Mouse (Mus musculus) heart, postnatal 14 days (tissue): ENCODE measurements around the gene Cd300ld5. TPM values are rescaled to one million over a fixed set of nuclear protein-coding genes. Genes with fewer than 3 reads are reported as not detected.
A peak's percentile ranks its signal among the peaks of the same experiment; 100 is the strongest.
"Not testable (repeated sequence)": the region's sequence is repeated elsewhere in the genome, so short reads cannot be mapped to it uniquely, and the experiment has no call there.

Experiments used
- DNase-seq, 2 experiments: peaks; one replicate each; pipeline ENCODE4 v3.0.0; 2021 to 2022
- intact Hi-C: fragments of 180-260 bp; cut with DNase I; formaldehyde crosslinking; loops from one replicate; pipeline ENCODE4 v1.15.1; 2025
- total RNA-seq, 2 experiments: library from RNA; stranded (reverse); gene quantifications; 2 replicates each; pipeline ENCODE4 v1.2.3; 2021

The Cd300ld5 gene
- total RNA-seq, 2 experiments from 2014 or later, result 1.4 TPM; not detected in 1

- intact Hi-C loops, result no loop called here
These were observed 14.6 kb upstream of the Cd300ld5 start for GRCm38 (mm10) chr11:115052206-115052605.

GRCm38 (mm10) chr11:115049282-115049895 lies 11.8 kb upstream of the Cd300ld5 start:
- DNase-seq, result no peak
- intact Hi-C loops, result loop anchor here (10.0 kb wide), 1 partner anchor 245 kb away; no protein-coding TSS in a partner anchor

More at GRCm38 (mm10) chr11:115052206-115052605, 14.6 kb upstream of the Cd300ld5 start:
- peak; percentile 51 to 61 for DNase-seq

- no peak for DNase-seq
- intact Hi-C loops, result loop anchor here (10.0 kb wide), 1 partner anchor 243 kb away; no protein-coding TSS in a partner anchor
These were observed 10.7 kb upstream of the Cd300ld5 start, which contains the start of gene Cd300ld3 for GRCm38 (mm10) chr11:115048259-115048658. Gene Cd300ld3 (minus strand): TSS chr11:115048409.

- intact Hi-C loops, DNase-seq: not testable (repeated sequence)
These were observed 10.7 kb downstream of the Cd300ld5 start, which contains the start of gene Cd300ld4 for GRCm38 (mm10) chr11:115026912-115027311. Gene Cd300ld4 (minus strand): TSS chr11:115027012.

GRCm38 (mm10) chr11:115016093-115016492 lies 21.5 kb downstream of the Cd300ld5 start, which contains the start of gene Cd300ld2:
Gene Cd300ld2 (minus strand): TSS chr11:115016193.
- DNase-seq, intact Hi-C loops: not testable (repeated sequence)

GRCm38 (mm10) chr11:115004070-115004469 lies 33.5 kb downstream of the Cd300ld5 start:
- intact Hi-C loops, result no loop called here
- DNase-seq, result no peak

GRCm38 (mm10) chr11:115001474-115002040 lies 36.0 kb downstream of the Cd300ld5 start, which contains the start of gene Cd300c2:
Gene Cd300c2 (minus strand): TSS chr11:115001880.
- intact Hi-C loops, result no loop called here

GRCm38 (mm10) chr11:114989793-114990192 lies 47.8 kb downstream of the Cd300ld5 start, which contains the start of gene Cd300ld:
Gene Cd300ld (minus strand): TSS chr11:114989922.
- DNase-seq, result no peak
- intact Hi-C loops, result no loop called here

More at GRCm38 (mm10) chr11:115001474-115002040, 36.0 kb downstream of the Cd300ld5 start, which contains the start of gene Cd300c2:
- peak in 1 of 2 experiments; percentile 6 for DNase-seq

- intact Hi-C loops, result no loop called here
- DNase-seq, result no peak
These were observed 55.7 kb downstream of the Cd300ld5 start for GRCm38 (mm10) chr11:114981866-114982265.

Other genes starting within 250 kb of the Cd300ld5 start
- gene Btbd17, start 241.8 kb downstream of the Cd300ld5 start, total RNA-seq, result under 1 TPM in 1 of 2 experiments, not detected in 1; 0.12 TPM
- gene Gpr142, start 238.8 kb downstream of the Cd300ld5 start, total RNA-seq, result not detected
- gene Gprc5c, start 186.6 kb downstream of the Cd300ld5 start, total RNA-seq, result 10 to 100 TPM in 1 of 2 experiments, 1 to 10 TPM in 1; 7.4 to 10.7 TPM
- gene Cd300a, start 147.7 kb downstream of the Cd300ld5 start, total RNA-seq, result 1 to 10 TPM in 1 of 2 experiments, under 1 TPM in 1; 1.00 to 1.2 TPM
- under 1 TPM; 0.65 to 0.78 TPM for gene Cd300lb, start 103.4 kb downstream of the Cd300ld5 start, total RNA-seq
- gene Cd300c, start 68.6 kb downstream of the Cd300ld5 start, total RNA-seq, result not detected
- under 1 TPM; 0.88 to 1.00 TPM for gene Cd300ld, start 47.8 kb downstream of the Cd300ld5 start, total RNA-seq
- gene Cd300c2, start 35.9 kb downstream of the Cd300ld5 start, total RNA-seq, result 1 to 10 TPM; 1.5 to 2.3 TPM
- not detected for gene Cd300ld2, start 21.6 kb downstream of the Cd300ld5 start, total RNA-seq
- not detected for gene Cd300ld4, start 10.8 kb downstream of the Cd300ld5 start, total RNA-seq
- gene Cd300ld3, start 10.6 kb upstream of the Cd300ld5 start, total RNA-seq, result 1 to 10 TPM; 4.9 to 8.1 TPM
- gene Cd300e, start 24.4 kb upstream of the Cd300ld5 start, total RNA-seq, result under 1 TPM; 0.17 to 0.20 TPM
- gene Rab37, start 53.7 kb upstream of the Cd300ld5 start, total RNA-seq, result 1 to 10 TPM in 1 of 2 experiments, under 1 TPM in 1; 1.00 to 1.3 TPM
- gene Cd300lf, start 96.2 kb upstream of the Cd300ld5 start, total RNA-seq, result under 1 TPM; 0.46 to 0.69 TPM
- gene Slc9a3r1, start 125.6 kb upstream of the Cd300ld5 start, total RNA-seq, result 10 to 100 TPM; 12.7 to 13.5 TPM
- 1 to 10 TPM; 9.5 to 9.6 TPM for gene Tmem104, start 149.7 kb upstream of the Cd300ld5 start, total RNA-seq
- gene Nat9, start 150.1 kb upstream of the Cd300ld5 start, total RNA-seq, result 10 to 100 TPM; 17.0 to 17.1 TPM
- under 1 TPM; 0.10 to 0.15 TPM for gene Grin2c, start 229.5 kb upstream of the Cd300ld5 start, total RNA-seq
- gene Fdxr, start 239.3 kb upstream of the Cd300ld5 start, total RNA-seq, result 1 to 10 TPM; 7.0 to 7.5 TPM